In the genomic region with DNA sequence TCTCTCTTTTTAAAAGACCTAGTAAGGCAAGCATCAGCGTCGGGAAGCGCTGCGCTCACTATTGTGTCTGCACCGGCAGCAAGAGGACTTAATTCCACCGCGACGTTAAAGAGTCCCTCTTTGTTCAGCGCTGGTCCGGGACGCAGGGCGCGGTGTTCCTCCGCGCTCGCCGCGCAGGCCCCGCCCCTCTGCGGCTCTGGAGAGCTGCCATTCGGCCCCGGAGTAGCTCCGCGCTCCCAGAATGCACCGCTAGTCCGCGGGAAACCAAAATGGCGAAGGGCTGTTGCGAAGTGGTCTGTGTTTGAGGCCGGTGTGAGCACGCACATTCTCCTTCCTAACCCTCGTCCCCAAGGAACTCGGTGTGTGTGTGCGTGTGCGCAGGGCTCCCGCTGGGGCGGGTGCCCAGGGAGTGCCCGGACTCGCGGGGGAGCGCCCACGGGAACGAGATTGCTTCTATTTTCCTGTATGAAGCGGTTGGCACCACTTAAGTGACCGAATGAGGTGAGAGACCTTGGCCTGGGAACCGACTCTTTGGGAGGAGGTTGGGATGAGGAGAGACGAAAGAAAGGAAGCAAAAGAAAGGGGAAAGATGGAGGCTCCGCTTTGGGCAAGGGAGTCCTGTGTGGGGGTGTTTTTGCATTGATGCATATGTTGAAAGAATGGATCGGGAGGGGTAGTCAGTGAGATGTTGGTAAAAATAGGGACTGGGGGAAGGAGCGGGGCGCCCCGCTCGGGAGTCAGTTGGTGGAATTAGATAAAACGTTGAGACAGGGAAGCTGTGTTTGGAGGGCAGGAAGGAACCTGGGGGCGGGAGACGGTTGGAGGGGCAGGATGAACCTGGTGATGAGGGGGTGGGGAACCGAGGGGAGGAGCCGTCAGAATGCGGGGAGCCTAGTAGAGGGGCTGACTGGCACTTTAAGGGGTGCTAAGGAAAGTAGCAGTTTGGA, we compare ENCODE assay signal across 8 mouse cellular contexts. TPM values are rescaled to one million over a fixed set of nuclear protein-coding genes. Genes with fewer than 3 reads are reported as not detected.
DNase-seq lines count a peak whose midpoint lies in the region; ATAC-seq and TF ChIP-seq lines count a peak whose summit lies in the region.

A gene (plus strand): TSS at position 210 of the 947 bp plus-strand sequence.

- TF ChIP-seq EP300 in liver, embryonic 14.5 days (IDR thresholded peaks at IDR 0.05; ENCODE audit: low read depth): no peak; the same call in 1 of the 2 replicates
- TF ChIP-seq EP300 in stomach, postnatal 0 days (optimal IDR thresholded peaks at IDR 0.05): peak; percentile 92

- under 1% methylated on average over 59 of the region's 59 CpGs for WGBS in forebrain, embryonic 10.5 days
- under 1% methylated on average over 59 of the region's 59 CpGs for WGBS in heart, embryonic 15.5 days
- under 1% methylated on average over 59 of the region's 59 CpGs for whole genome bisulfite sequencing in liver, embryonic 14.5 days (ENCODE audit: insufficient replicate concordance)
- WGBS in neural tube, embryonic 11.5 days: under 1% methylated on average over 59 of the region's 59 CpGs
- WGBS in stomach, postnatal 0 days: under 1% methylated on average over 59 of the region's 59 CpGs

- H3K27ac ChIP-seq in forebrain, embryonic 10.5 days: peak within 1 kb of the TSS; percentile 99
- H3K27ac ChIP-seq in heart, embryonic 15.5 days: peak within 1 kb of the TSS; percentile 94
- H3K27ac ChIP-seq in liver, embryonic 14.5 days: peak within 1 kb of the TSS; percentile 74
- H3K27ac ChIP-seq in neural tube, embryonic 11.5 days (ENCODE audit: low read depth, low read length): peak within 1 kb of the TSS; percentile 82
- H3K27ac ChIP-seq in stomach, postnatal 0 days (replicated peaks): peak within 1 kb of the TSS; percentile 94

- peak; percentile 34; the same call in 1 of the 2 replicates for TF ChIP-seq CTCF in liver, embryonic 14.5 days (IDR thresholded peaks at IDR 0.05; ENCODE audit: low read depth)
- TF ChIP-seq CTCF in stomach, postnatal 0 days (IDR thresholded peaks at IDR 0.05; ENCODE audit: low read depth): peak; percentile 46

- H3K4me3 ChIP-seq in forebrain, embryonic 10.5 days: peak within 1 kb of the TSS; percentile 95
- peak within 1 kb of the TSS; percentile 82 for H3K4me3 ChIP-seq in heart, embryonic 15.5 days
- H3K4me3 ChIP-seq in liver, embryonic 14.5 days (ENCODE audit: insufficient read depth in 1 of 2, low read depth in 2 of 2, low read length in 2 of 2): peak within 1 kb of the TSS; percentile 86 to 96
- H3K4me3 ChIP-seq in neural tube, embryonic 11.5 days (ENCODE audit: low read depth, low read length): peak within 1 kb of the TSS; percentile 70
- H3K4me3 ChIP-seq in stomach, postnatal 0 days (ENCODE audit: low read depth, low read length): peak within 1 kb of the TSS; percentile 97

- H3K36me3 ChIP-seq in forebrain, embryonic 10.5 days (replicated peaks): peaks cover 36% of the 10 kb centered on the region
- peaks cover 20% of the 10 kb centered on the region for H3K36me3 ChIP-seq in heart, embryonic 15.5 days
- H3K36me3 ChIP-seq in liver, embryonic 14.5 days (replicated peaks; ENCODE audit: control insufficient read depth, insufficient read depth, low read depth): no peaks in the 10 kb centered on the region; the same call in 1 of the 2 replicates
- peaks cover 7% of the 10 kb centered on the region for H3K36me3 ChIP-seq in neural tube, embryonic 11.5 days (ENCODE audit: control insufficient read depth, insufficient read depth, low read length)
- H3K36me3 ChIP-seq in stomach, postnatal 0 days (ENCODE audit: control insufficient read depth, insufficient read depth, low read length): no peaks in the 10 kb centered on the region

- peaks cover 7% of the 10 kb centered on the region; the same call in 1 of the 2 replicates for H3K9me3 ChIP-seq in forebrain, embryonic 10.5 days
- no peaks in the 10 kb centered on the region for H3K9me3 ChIP-seq in heart, embryonic 15.5 days (replicated peaks)
- no peaks in the 10 kb centered on the region for H3K9me3 ChIP-seq in liver, embryonic 14.5 days (ENCODE audit: control insufficient read depth, low read length)
- H3K9me3 ChIP-seq in neural tube, embryonic 11.5 days (ENCODE audit: control insufficient read depth, low read length): no peaks in the 10 kb centered on the region
- no peaks in the 10 kb centered on the region for H3K9me3 ChIP-seq in stomach, postnatal 0 days (ENCODE audit: control insufficient read depth, low read length)

- H3K4me1 ChIP-seq in forebrain, embryonic 10.5 days: peaks cover 19% of the 10 kb centered on the region
- peaks cover 10% of the 10 kb centered on the region for H3K4me1 ChIP-seq in heart, embryonic 15.5 days (replicated peaks)
- peaks cover 0 to 5% of the 10 kb centered on the region in 2 experiments; a peak in 1 of 4 replicates for H3K4me1 ChIP-seq in liver, embryonic 14.5 days (replicated peaks; ENCODE audit: control insufficient read depth in 2 of 2, insufficient read depth in 2 of 2, low read length in 1 of 2)
- no peaks in the 10 kb centered on the region for H3K4me1 ChIP-seq in neural tube, embryonic 11.5 days (ENCODE audit: control insufficient read depth, insufficient read depth, low read length)
- H3K4me1 ChIP-seq in stomach, postnatal 0 days (replicated peaks; ENCODE audit: control insufficient read depth, insufficient read depth): no peaks in the 10 kb centered on the region

- DNase-seq in CD8-positive naive resting alpha-beta T cell, adult 2 months (ENCODE audit: low read depth in 2 of 2, low spot score in 2 of 2): peak; percentile 92 to 93
- DNase-seq in c-Kit-positive CD71-negative TER-119-negative erythroid progenitor cells, embryonic 14.5 days (ENCODE audit: low read depth): peak; percentile 97
- DNase-seq in forebrain, embryonic 10.5 days (ENCODE audit: extremely low spot score, low spot score): peak; percentile 95
- DNase-seq in kidney, postnatal 25 days: peak; percentile 96 to 97
- DNase-seq in liver, embryonic 14.5 days (ENCODE audit: low read depth in 3 of 3, low spot score in 3 of 3): peak; percentile 90 to 94 (median 91)
- peak; percentile 99 for DNase-seq in neural tube, embryonic 11.5 days (ENCODE audit: low spot score)
- DNase-seq in stomach, postnatal 0 days (ENCODE audit: low spot score): peak; percentile 96

- peak; percentile 95 for ATAC-seq in heart, embryonic 15.5 days (replicated peaks; ENCODE audit: insufficient number of reproducible peaks, insufficient read depth, low FRiP score, low read depth)
- ATAC-seq in liver, embryonic 14.5 days (ENCODE audit: insufficient read depth): peak; percentile 98
- ATAC-seq in neural tube, embryonic 11.5 days (ENCODE audit: insufficient read depth, low FRiP score, low TSS enrichment): peak; percentile 94
- ATAC-seq in stomach, postnatal 0 days (ENCODE audit: low FRiP score, low TSS enrichment): peak; percentile 98

- H3K4me2 ChIP-seq in heart, embryonic 15.5 days: peak within 1 kb of the TSS; percentile 89
- peak within 1 kb of the TSS; percentile 93 for H3K4me2 ChIP-seq in liver, embryonic 14.5 days (ENCODE audit: low read depth)
- H3K4me2 ChIP-seq in neural tube, embryonic 11.5 days (ENCODE audit: low read depth): peak within 1 kb of the TSS; percentile 64
- H3K4me2 ChIP-seq in stomach, postnatal 0 days (replicated peaks; ENCODE audit: low read depth): peak within 1 kb of the TSS; percentile 83

- H3K27me3 ChIP-seq in forebrain, embryonic 10.5 days (ENCODE audit: poor library complexity, severe bottlenecking): no peaks in the 10 kb centered on the region
- H3K27me3 ChIP-seq in heart, embryonic 15.5 days: no peaks in the 10 kb centered on the region
- no peaks in the 10 kb centered on the region for H3K27me3 ChIP-seq in liver, embryonic 14.5 days (ENCODE audit: control insufficient read depth, insufficient read depth, low read length)
- H3K27me3 ChIP-seq in neural tube, embryonic 11.5 days (ENCODE audit: control insufficient read depth, insufficient read depth, low read length): no peaks in the 10 kb centered on the region
- H3K27me3 ChIP-seq in stomach, postnatal 0 days (ENCODE audit: control insufficient read depth, insufficient read depth, low read length): no peaks in the 10 kb centered on the region

- H3K9ac ChIP-seq in heart, embryonic 15.5 days: peak within 1 kb of the TSS; percentile 90
- peak within 1 kb of the TSS; percentile 97 for H3K9ac ChIP-seq in liver, embryonic 14.5 days (replicated peaks)
- H3K9ac ChIP-seq in neural tube, embryonic 11.5 days (ENCODE audit: low read length): peak within 1 kb of the TSS; percentile 84
- H3K9ac ChIP-seq in stomach, postnatal 0 days (ENCODE audit: low read length): peak within 1 kb of the TSS; percentile 99

RNA-seq across cellular contexts. Expression of the gene that starts here (rescaled TPM):
- polyA plus RNA-seq in forebrain, embryonic 10.5 days (2016; fragmentation: Nextera tagmentation; extraction: Ambion mirVana): 133 and 152 TPM in 2 replicates
- polyA plus RNA-seq in heart, embryonic 15.5 days (2015; fragmentation: Nextera tagmentation; extraction: Ambion mirVana): 53.0 and 89.6 TPM in 2 replicates
- 7.4 and 14.6 TPM in 2 replicates for polyA plus RNA-seq in liver, embryonic 14.5 days (2012; rRNA removed)
- polyA plus RNA-seq in liver, embryonic 14.5 days (2014; fragmentation: Nextera tagmentation; extraction: Ambion mirVana): 32.2 and 38.6 TPM in 2 replicates
- 135 and 152 TPM in 2 replicates for polyA plus RNA-seq in neural tube, embryonic 11.5 days (2014; fragmentation: Nextera tagmentation; extraction: Ambion mirVana)
- 27.8 and 30.7 TPM in 2 replicates for polyA plus RNA-seq in stomach, postnatal 0 days (2015; fragmentation: Nextera tagmentation; extraction: Ambion mirVana)

Comparison
In these comparisons a context has a peak if more than half of its experiments do, and no peak if none do; other contexts are left out.
1. Peak in every context shown above with its lines: DNase-seq, ATAC-seq, H3K4me3 ChIP-seq and H3K27ac ChIP-seq.